Mouse (Mus musculus): ENCODE data around the gene Ccdc122.

GRCm38 (mm10) chr14:77037832-77038425 is 1.4 kb downstream of the Ccdc122 start:
- TF ChIP-seq CTCF (IDR thresholded peaks at IDR 0.05; ENCODE audit: borderline replicate concordance, insufficient read depth, low read depth, low read length) = no peak
- TF ChIP-seq POLR2A (IDR thresholded peaks at IDR 0.05; ENCODE audit: borderline replicate concordance, insufficient read depth, low read length) = no peak
